Mouse (Mus musculus): ENCODE data around the gene Kat5.

Gene Kat5

DNA sequence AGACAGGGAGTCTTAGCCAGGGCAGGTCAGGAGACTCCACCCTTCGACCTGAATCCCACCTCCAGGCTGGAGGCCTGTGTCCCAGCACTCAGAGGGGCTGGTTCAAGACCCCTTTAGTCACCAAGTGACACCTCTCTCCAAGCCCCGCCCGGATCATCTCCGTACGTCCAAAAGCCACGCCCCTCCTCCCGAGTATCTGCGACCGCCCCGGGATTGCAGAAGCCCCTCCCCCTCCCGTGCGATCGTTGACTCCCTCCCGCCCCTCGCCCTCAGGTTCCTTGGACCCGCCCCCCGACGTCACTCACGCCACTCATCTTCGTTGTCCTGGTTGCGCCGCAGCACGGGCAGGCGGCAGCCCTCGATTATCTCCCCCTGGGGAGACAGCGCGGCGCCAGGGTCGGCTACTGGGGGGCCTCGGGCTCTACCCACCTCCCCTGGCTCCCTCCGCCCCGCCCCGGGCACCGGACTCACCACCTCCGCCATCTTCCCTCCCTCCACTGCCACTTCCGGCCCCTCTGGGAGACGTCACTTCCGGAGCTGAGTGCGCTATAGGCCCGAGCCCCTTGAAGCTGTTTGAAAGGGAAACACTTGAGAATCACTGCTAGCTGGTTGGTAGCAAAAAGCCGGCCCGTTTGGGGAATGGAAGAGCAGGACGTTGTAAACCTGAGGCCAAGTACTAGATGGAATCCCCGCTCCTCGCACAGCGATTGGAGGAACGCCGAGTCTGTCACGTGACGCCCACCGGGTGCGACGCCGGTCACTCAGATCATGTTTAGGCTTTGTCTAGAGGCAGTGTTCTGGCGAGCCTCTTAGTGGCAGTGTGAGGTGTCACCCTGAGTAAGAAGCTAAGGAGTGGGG is at the start of gene Kat5:
Kat5 (minus strand) TSS at position 691 of the 858 bp plus-strand sequence.
- DNase-seq = peak; percentile 94

DNA sequence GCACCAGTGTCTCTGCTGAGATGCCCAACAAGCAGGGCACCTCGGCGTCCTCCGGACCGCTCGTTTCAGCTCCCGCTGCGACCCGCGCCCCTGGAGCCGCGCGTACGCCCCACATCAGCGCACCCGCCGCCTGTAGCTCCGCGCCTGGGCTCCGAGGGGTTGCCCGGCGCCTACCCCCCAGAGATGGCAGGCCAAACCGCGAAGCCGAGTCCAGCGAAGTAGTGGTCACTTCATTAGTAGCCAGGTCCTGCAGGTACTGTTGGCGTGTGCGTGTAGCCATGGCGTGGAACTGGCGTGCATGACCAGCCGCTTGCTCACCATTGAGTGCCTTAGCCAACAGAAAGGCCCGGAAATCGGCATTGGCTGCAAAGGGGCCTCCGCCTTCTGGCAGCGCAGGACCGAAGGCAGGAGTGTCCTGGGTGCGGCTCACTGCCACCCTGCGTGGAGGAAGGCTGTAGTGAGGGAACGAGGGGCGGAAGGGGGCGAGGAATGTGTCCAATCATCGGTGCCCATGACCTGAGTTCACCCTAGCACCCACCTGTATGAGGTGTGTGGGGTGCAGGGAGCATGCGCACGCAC is 44.8 kb upstream of the Kat5 start:
- DNase-seq = no peak

GRCm38 (mm10) chr19:5653969-5654719 is 44.1 kb upstream of the Kat5 start:
- no peak for DNase-seq

- no peak for DNase-seq
Measured at GRCm38 (mm10) chr19:5652570-5652969, 42.5 kb upstream of the Kat5 start.

- DNase-seq = no peak
Measured at GRCm38 (mm10) chr19:5651502-5652274, 41.7 kb upstream of the Kat5 start.

DNA sequence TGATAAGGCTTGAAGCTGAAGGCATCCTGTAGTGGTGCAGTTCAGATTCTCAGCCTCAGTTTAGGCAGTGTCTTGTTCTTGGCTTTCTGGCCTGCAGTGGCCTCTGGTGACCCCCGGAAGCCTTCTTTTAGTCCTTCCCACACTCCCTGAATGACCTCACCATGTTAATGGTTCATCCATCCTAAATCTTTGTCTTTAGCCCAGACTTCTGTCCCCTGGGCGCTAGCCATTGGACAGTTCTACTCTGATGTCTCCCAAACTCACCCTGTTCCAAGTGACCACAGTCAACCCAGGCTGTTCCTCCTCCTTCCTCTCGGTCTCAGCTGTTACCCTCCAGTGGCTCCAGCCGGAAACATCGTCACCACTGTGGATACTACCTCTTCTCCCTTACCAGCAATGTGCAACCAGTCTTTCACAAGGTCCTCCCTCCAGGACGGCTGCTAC is 39.3 kb upstream of the Kat5 start:
- no peak for DNase-seq

DNA sequence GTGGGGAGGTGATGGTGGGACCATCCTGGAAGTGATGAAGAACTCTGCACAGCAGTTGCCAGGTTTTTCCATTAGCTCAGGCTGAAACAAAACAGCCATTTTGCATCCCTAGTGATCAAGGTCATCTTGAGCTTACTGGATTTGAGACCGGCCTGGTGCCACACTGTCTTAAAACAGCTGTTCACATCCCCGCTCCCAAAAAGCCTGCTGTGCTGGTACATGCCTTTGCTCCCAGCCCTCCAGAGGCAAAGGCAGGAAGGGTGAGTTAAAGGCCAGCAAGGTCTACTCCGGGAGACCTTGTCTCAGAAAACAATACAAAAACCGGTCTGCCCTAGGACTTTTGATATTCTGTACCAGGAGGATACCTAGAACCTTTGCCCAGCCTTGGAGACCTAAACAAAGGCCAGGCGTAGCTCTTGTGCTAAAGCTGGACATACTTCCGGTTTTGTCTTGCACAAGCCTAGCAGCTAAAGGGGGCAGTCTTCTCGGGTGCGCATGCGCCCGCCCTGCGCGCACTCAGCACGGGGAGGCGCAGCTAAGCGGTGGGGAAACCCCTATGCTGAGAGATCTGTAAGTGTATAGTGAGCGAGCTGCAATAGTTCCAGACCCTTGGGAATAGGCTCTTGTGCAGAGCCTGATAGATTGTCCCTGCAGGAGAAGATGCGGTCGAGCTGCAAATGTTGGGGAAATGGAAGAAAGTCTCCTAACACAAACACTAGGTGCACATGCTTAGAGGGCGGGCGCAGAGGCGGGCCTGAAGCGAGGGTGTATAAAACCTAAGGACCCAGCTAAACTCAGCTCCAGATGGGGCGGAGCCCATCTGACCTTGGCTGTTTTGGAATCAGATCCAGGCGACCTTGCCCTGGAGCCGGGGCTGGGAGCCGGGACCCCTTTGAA is 38.6 kb upstream of the Kat5 start:
- peak; percentile 86 for DNase-seq

DNA sequence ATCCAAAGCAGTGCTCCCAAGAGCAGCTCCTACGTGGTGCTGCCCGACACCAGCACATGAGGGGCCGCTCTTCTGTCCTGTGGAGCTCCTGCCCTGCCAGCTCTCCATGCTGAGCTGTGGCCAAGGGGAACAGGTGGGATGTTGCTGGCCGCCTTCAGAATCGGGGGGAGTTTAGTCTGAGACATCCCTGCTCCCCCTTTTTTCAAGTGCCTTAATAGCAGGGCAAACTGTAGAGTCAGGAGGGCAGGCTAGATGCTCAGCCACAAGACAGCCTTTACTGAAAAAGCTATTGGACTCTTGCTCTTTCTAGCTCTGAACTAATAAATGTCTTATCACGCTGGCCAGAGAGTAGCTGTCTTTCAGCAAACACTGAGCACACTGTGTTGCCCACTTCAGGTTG is 37.8 kb upstream of the Kat5 start:
- DNase-seq = no peak

DNA sequence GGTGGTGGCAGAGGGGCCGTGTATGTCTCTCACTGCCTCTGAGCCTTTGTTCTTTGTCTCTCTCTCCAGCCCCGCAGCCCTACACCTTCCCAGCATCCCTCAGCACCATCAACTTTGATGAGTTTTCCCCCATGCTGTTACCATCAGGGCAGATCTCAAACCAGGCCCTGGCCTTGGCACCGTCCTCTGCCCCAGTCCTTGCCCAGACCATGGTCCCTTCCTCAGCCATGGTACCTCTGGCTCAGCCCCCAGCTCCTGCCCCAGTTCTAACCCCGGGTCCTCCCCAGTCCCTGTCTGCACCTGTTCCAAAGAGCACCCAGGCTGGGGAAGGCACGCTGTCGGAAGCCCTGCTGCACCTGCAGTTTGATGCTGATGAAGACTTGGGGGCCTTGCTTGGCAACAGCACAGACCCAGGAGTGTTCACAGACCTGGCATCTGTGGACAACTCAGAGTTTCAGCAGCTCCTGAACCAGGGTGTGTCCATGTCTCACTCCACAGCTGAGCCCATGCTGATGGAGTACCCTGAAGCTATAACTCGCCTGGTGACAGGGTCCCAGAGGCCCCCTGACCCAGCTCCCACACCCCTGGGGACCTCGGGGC is 36.8 kb upstream of the Kat5 start:
- no peak for DNase-seq

DNA sequence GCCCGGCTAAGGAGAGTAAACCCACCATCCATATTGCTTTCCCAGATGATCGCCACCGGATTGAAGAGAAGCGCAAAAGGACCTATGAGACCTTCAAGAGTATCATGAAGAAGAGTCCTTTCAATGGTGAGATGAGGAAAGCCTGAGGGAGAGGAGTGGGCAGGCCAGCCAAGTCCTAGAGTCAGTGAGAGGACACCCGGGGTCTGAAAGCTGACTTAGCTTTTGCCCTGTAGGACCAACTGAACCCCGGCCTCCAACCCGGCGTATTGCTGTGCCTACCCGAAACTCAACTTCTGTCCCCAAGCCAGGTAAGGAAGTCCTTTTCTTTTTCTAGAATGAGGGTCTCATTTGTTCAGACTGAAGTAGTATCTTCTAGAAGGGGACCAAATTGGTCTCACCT is 35.2 kb upstream of the Kat5 start:
- no peak for DNase-seq

DNA sequence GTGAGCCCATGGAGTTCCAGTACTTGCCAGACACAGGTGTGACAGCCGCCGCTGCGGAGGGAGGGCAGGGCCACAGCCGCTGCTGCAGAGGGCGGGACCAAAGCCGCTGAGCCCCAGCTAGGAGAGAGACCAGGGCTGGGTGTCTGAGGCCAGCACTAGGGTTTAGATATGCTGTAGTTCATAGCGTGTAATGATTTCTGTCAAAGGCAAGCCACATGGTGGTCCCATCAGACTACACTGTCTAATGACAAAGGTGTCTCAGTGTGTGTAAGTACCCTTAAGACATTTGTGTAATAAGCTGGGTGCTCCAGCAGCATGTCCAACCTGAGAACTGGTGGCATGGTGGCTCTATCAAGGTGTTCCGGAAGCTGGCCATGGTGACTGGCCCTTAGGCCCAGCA is 31.6 kb upstream of the Kat5 start:
- DNase-seq = no peak

GRCm38 (mm10) chr19:5641021-5641420 is 31.0 kb upstream of the Kat5 start:
- no peak for DNase-seq

GRCm38 (mm10) chr19:5640339-5640738 is 30.3 kb upstream of the Kat5 start:
- no peak for DNase-seq

GRCm38 (mm10) chr19:5638416-5639005 is 28.5 kb upstream of the Kat5 start:
- no peak for DNase-seq

GRCm38 (mm10) chr19:5637069-5638047 is 27.3 kb upstream of the Kat5 start, which contains the start of gene Rela:
Gene Rela (plus strand): TSS chr19:5637483.
- peak; percentile 91 for DNase-seq

- no peak for DNase-seq
Measured at GRCm38 (mm10) chr19:5636571-5637041, 26.6 kb upstream of the Kat5 start.

- DNase-seq = no peak
Measured at GRCm38 (mm10) chr19:5636036-5636570, 26.1 kb upstream of the Kat5 start.

DNA sequence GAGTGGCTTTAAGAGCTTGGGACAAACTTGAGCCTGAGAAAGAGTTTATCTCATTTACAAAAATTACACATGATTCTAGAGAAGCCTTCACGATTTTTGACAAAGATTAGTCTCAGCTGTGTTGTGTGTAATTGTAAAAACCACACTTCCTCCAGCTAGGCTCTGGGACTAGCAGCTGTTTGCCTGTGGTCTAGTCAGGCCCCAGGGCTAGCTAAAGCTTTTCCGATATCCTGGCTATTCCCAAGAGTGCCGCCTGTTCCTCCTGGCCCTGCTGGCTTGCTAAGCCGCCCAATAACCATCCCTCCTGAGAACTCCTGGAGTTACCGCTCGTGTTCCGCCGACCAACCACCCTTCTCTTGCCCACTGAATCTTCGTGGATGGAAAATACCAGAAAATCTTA is 22.1 kb upstream of the Kat5 start:
- DNase-seq = no peak

- no peak for DNase-seq
Measured at GRCm38 (mm10) chr19:5629907-5630306, 19.9 kb upstream of the Kat5 start.
